Comparison of ENCODE assay signal across 11 mouse cellular contexts in the genomic region with DNA sequence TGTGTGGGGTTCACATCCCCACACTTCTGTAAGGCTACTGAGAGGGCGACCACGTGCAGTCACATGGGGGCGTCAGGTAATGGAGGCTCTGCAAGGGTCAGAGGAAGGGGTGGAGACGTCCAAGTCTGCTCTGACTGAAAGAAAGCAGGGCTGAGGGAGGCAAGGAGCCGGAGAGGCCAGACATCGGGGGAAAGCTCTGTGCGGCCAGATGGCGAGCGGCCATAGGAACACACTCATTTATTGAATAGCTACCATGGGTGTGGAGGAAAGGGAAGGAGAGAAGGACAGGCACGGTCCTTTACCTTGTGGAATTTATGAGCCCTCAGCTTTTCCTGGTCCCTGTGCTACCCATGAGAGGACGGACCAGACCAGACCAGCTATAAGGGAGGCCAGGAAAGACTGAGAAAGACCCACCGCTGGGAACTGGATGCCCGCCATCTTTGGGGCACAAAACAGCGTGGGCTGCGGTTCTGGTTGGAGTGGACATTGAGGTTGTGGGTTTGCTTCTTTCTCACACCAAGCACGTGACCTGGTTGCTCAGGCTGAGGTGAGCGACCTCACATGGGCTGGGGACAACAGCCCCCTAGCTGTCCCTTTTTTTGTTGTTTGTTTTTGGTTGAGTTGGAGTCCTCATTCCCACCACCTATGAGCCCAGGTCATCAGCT. TPM values are rescaled to one million over a fixed set of nuclear protein-coding genes. Genes with fewer than 3 reads are reported as not detected.
A peak's percentile ranks its signal among the peaks of the same experiment; 100 is the strongest.
DNase-seq lines count a peak whose midpoint lies in the region; ATAC-seq and TF ChIP-seq lines count a peak whose summit lies in the region.
"Had no signal": no experiment of that assay in that cellular context is flagged by ENCODE, and none has a peak within 500 bp of the region (broad histone marks: within the 10 kb centered on the region; RNA-seq: fewer than 3 reads in every experiment).

No protein-coding gene starts in this region.

- no peaks in the 10 kb centered on the region for H3K9me3 ChIP-seq in forebrain, embryonic 10.5 days
- H3K9me3 ChIP-seq in forebrain, embryonic 15.5 days = no peaks in the 10 kb centered on the region
- H3K9me3 ChIP-seq in lung, embryonic 16.5 days (ENCODE audit: control insufficient read depth, low read length) = no peaks in the 10 kb centered on the region
- no peaks in the 10 kb centered on the region for H3K9me3 ChIP-seq in heart, embryonic 16.5 days (replicated peaks; ENCODE audit: control insufficient read depth, low read length)
- H3K9me3 ChIP-seq in liver, postnatal 0 days (ENCODE audit: low read length) = no peaks in the 10 kb centered on the region

- peak overlapping the region; percentile 82 for H3K27ac ChIP-seq in forebrain, embryonic 10.5 days
- no peak overlapping the region for H3K27ac ChIP-seq in forebrain, embryonic 15.5 days (replicated peaks)
- H3K27ac ChIP-seq in lung, embryonic 16.5 days (ENCODE audit: low read length) = peak overlapping the region; percentile 96
- H3K27ac ChIP-seq in heart, embryonic 16.5 days (ENCODE audit: low read length) = peak overlapping the region; percentile 93
- peak overlapping the region; percentile 74 for H3K27ac ChIP-seq in liver, postnatal 0 days (ENCODE audit: low read depth)

- TF ChIP-seq CTCF in liver, postnatal 0 days (IDR thresholded peaks at IDR 0.05; ENCODE audit: low read depth) = no peak

- WGBS in forebrain, embryonic 10.5 days = 87% methylated on average over 17 of the region's 17 CpGs
- WGBS in forebrain, embryonic 15.5 days = 86% methylated on average over 17 of the region's 17 CpGs
- 65% methylated on average over 17 of the region's 17 CpGs for WGBS in lung, embryonic 16.5 days
- 75% methylated on average over 17 of the region's 17 CpGs for WGBS in heart, embryonic 16.5 days
- WGBS in liver, postnatal 0 days (ENCODE audit: insufficient replicate concordance) = 76% methylated on average over 17 of the region's 17 CpGs

- no peak overlapping the region for H3K4me2 ChIP-seq in forebrain, embryonic 15.5 days (replicated peaks)
- H3K4me2 ChIP-seq in lung, embryonic 16.5 days (ENCODE audit: low read depth, low read length) = no peak overlapping the region
- H3K4me2 ChIP-seq in heart, embryonic 16.5 days (ENCODE audit: low read depth, low read length) = no peak overlapping the region
- peak overlapping the region; percentile 27; the same call in 1 of the 2 replicates for H3K4me2 ChIP-seq in liver, postnatal 0 days (ENCODE audit: low read depth, low read length)

- no peak overlapping the region for H3K4me3 ChIP-seq in forebrain, embryonic 10.5 days
- H3K4me3 ChIP-seq in forebrain, embryonic 15.5 days = no peak overlapping the region
- no peak overlapping the region for H3K4me3 ChIP-seq in lung, embryonic 16.5 days (ENCODE audit: low read length)
- no peak overlapping the region for H3K4me3 ChIP-seq in heart, embryonic 16.5 days (ENCODE audit: low read length)
- H3K4me3 ChIP-seq in liver, postnatal 0 days (ENCODE audit: low read depth, low read length) = no peak overlapping the region

- H3K4me1 ChIP-seq in forebrain, embryonic 10.5 days = peaks cover 51% of the 10 kb centered on the region
- H3K4me1 ChIP-seq in forebrain, embryonic 15.5 days = peaks cover 5% of the 10 kb centered on the region
- peaks cover 46% of the 10 kb centered on the region for H3K4me1 ChIP-seq in lung, embryonic 16.5 days (replicated peaks; ENCODE audit: control insufficient read depth, insufficient read depth, low read length)
- peaks cover 54% of the 10 kb centered on the region for H3K4me1 ChIP-seq in heart, embryonic 16.5 days (ENCODE audit: control insufficient read depth, insufficient read depth, low read length)
- H3K4me1 ChIP-seq in liver, postnatal 0 days (ENCODE audit: insufficient read depth) = peaks cover 66% of the 10 kb centered on the region

- H3K36me3 ChIP-seq in forebrain, embryonic 10.5 days (replicated peaks) = no peaks in the 10 kb centered on the region
- H3K36me3 ChIP-seq in forebrain, embryonic 15.5 days = no peaks in the 10 kb centered on the region
- H3K36me3 ChIP-seq in lung, embryonic 16.5 days (ENCODE audit: control insufficient read depth, insufficient read depth, low read length) = no peaks in the 10 kb centered on the region
- H3K36me3 ChIP-seq in heart, embryonic 16.5 days (ENCODE audit: control insufficient read depth, insufficient read depth) = no peaks in the 10 kb centered on the region
- peaks cover 8% of the 10 kb centered on the region; the same call in 1 of the 2 replicates for H3K36me3 ChIP-seq in liver, postnatal 0 days (replicated peaks; ENCODE audit: insufficient read depth, low read length)

- no peak for DNase-seq in forebrain, embryonic 10.5 days (ENCODE audit: extremely low spot score, low spot score)
- DNase-seq in lung, postnatal 10 days = no peak
- no peak for DNase-seq in liver, postnatal 0 days
- no peak for DNase-seq in frontal cortex, postnatal 14 days (ENCODE audit: low spot score in 2 of 2)
- DNase-seq: cerebellum, postnatal 25 days; kidney, adult 11 months had no signal

- no peak for TF ChIP-seq EP300 in liver, postnatal 0 days (IDR thresholded peaks at IDR 0.05; ENCODE audit: low read depth)

- ATAC-seq in forebrain, embryonic 15.5 days (replicated peaks) = no peak
- peak; percentile 18 for ATAC-seq in lung, embryonic 16.5 days (ENCODE audit: low read depth)
- ATAC-seq in heart, embryonic 16.5 days (replicated peaks; ENCODE audit: extremely low read depth, insufficient read depth, low FRiP score) = no peak
- ATAC-seq in liver, postnatal 0 days = no peak
- ATAC-seq in megakaryocyte progenitor cell, adult 5-6 weeks (replicated peaks; ENCODE audit: poor library complexity) = no peak
- ATAC-seq: activated CD4-positive, CD25-positive, alpha-beta regulatory T cell, adult 4 months had no signal

- H3K9ac ChIP-seq in forebrain, embryonic 15.5 days (replicated peaks) = no peak overlapping the region
- peak overlapping the region; percentile 9 for H3K9ac ChIP-seq in lung, embryonic 16.5 days (ENCODE audit: low read length)
- peak overlapping the region; percentile 69 for H3K9ac ChIP-seq in heart, embryonic 16.5 days (ENCODE audit: low read length)
- peak overlapping the region; percentile 27; the same call in 1 of the 2 replicates for H3K9ac ChIP-seq in liver, postnatal 0 days (replicated peaks)

- no peaks in the 10 kb centered on the region for H3K27me3 ChIP-seq in forebrain, embryonic 10.5 days (ENCODE audit: poor library complexity, severe bottlenecking)
- H3K27me3 ChIP-seq in forebrain, embryonic 15.5 days = no peaks in the 10 kb centered on the region
- no peaks in the 10 kb centered on the region for H3K27me3 ChIP-seq in lung, embryonic 16.5 days (ENCODE audit: control insufficient read depth, insufficient read depth, low read depth, low read length)
- H3K27me3 ChIP-seq in heart, embryonic 16.5 days (ENCODE audit: control insufficient read depth, insufficient read depth, low read length) = no peaks in the 10 kb centered on the region
- no peaks in the 10 kb centered on the region for H3K27me3 ChIP-seq in liver, postnatal 0 days (ENCODE audit: insufficient read depth, low read length)

RNA-seq across cellular contexts. Expression of gene Ccnd3, which starts 22.1 kb away (rescaled TPM):
- polyA plus RNA-seq in forebrain, embryonic 10.5 days (2016; fragmentation: Nextera tagmentation; extraction: Ambion mirVana) = 296 and 313 TPM in 2 replicates
- polyA plus RNA-seq in forebrain, embryonic 15.5 days (2015; fragmentation: Nextera tagmentation; extraction: Ambion mirVana) = 59.8 and 64.4 TPM in 2 replicates
- polyA plus RNA-seq in lung, embryonic 16.5 days (2015; fragmentation: Nextera tagmentation; extraction: Ambion mirVana) = 258 and 277 TPM in 2 replicates
- 412 and 420 TPM in 2 replicates for polyA plus RNA-seq in heart, embryonic 16.5 days (2015; fragmentation: Nextera tagmentation; extraction: Ambion mirVana)
- polyA plus RNA-seq in liver, postnatal 0 days (2015; fragmentation: Nextera tagmentation; extraction: Ambion mirVana) = 249 and 250 TPM in 2 replicates
- 95.3 and 100 TPM in 2 replicates for total RNA-seq in megakaryocyte progenitor cell, adult 5-6 weeks (2015)
- 51.4 and 53.8 TPM in 2 replicates for total RNA-seq in megakaryocyte progenitor cell, adult 5-6 weeks (2017)

RNA-seq across cellular contexts. Expression of gene Taf8, which starts 24.9 kb away (rescaled TPM):
- 32.5 and 33.3 TPM in 2 replicates for polyA plus RNA-seq in forebrain, embryonic 10.5 days (2016; fragmentation: Nextera tagmentation; extraction: Ambion mirVana)
- 25.2 and 26.2 TPM in 2 replicates for polyA plus RNA-seq in forebrain, embryonic 15.5 days (2015; fragmentation: Nextera tagmentation; extraction: Ambion mirVana)
- 30.5 and 30.9 TPM in 2 replicates for polyA plus RNA-seq in lung, embryonic 16.5 days (2015; fragmentation: Nextera tagmentation; extraction: Ambion mirVana)
- polyA plus RNA-seq in heart, embryonic 16.5 days (2015; fragmentation: Nextera tagmentation; extraction: Ambion mirVana) = 20.3 and 20.8 TPM in 2 replicates
- 6.5 and 8.1 TPM in 2 replicates for polyA plus RNA-seq in liver, postnatal 0 days (2015; fragmentation: Nextera tagmentation; extraction: Ambion mirVana)
- 14.7 and 19.1 TPM in 2 replicates for total RNA-seq in megakaryocyte progenitor cell, adult 5-6 weeks (2015)
- total RNA-seq in megakaryocyte progenitor cell, adult 5-6 weeks (2017) = 32.1 and 33.4 TPM in 2 replicates
